Mouse (Mus musculus): Measurements from ENCODE around the gene Tmpo. TPM values are rescaled to one million over a fixed set of nuclear protein-coding genes. Genes with fewer than 3 reads are reported as not detected.
A peak's percentile ranks its signal among the peaks of the same experiment; 100 is the strongest.

The Tmpo gene
- total RNA-seq (2021): 10 to 100 TPM; 39.8 to 40.1 TPM
- 13.9 and 26.2 TPM in 2 replicates for polyA plus RNA-seq (2012; rRNA removed)
- long read RNA-seq, transcript Tmpo-205 (6 exons, 1,842 nt): minor isoform, 7 of 40 reads
- long read RNA-seq, transcript Tmpo-204 (7 exons, 1,953 nt): major isoform, 13 of 40 reads
- long read RNA-seq, transcript Tmpo-201 (4 exons, 3,772 nt): minor isoform, 11 of 40 reads
- long read RNA-seq, partial matches to known transcripts: 1 of 40 reads
- long read RNA-seq, other reads (novel, unspliced or antisense): 2 of 40 reads

DNA sequence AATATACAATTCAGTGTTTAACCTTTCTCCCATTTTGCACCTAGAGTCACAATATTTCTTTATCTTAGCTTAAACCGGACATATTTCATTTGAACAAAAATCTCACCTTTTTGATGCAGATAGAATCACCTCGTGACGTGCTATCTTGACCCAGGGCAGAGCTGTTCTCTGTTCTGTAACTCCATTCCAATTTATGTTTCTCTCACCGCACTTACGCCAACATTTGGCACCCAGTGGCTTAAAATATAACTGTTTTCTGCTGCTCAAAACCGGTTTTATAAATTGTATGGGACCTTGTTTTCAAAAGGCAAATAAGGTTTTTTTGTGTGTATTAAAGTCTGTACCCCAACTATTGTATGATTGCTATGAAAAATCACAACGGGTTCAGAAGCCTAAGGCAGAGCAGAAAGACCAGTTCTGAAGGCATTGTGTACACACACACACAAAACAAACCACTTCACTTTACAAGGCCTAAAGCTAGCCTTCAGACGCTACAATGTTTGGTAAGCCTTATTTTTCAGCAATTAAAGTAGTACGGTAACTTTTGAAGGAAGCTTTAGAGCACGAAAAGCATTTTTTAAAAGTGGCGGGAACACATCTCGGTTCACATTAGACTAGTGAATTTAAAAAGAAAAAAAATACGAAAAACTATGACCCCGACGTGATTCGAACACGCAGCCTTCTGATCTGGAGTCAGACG lies at the start of gene Tmpo:
Gene Tmpo, minus strand, starts transcription at position 555 of the 700 bp plus-strand sequence.
- DNase-seq: no peak
- H3K9ac ChIP-seq (ENCODE audit: low read depth, low read length): peak within 1 kb of the TSS; percentile 88
- peak within 1 kb of the TSS; percentile 62 for H3K4me3 ChIP-seq
- no peaks in the 10 kb centered on the region for H3K36me3 ChIP-seq (ENCODE audit: control insufficient read depth, insufficient read depth, low read length)
- H3K79me2 ChIP-seq (replicated peaks; ENCODE audit: control insufficient read depth, insufficient read depth, low read length): no peaks in the 10 kb centered on the region
- 13% methylated on average over 18 of the region's 18 CpGs for WGBS
- TF ChIP-seq EP300 (IDR thresholded peaks at IDR 0.05; ENCODE audit: insufficient read depth, low read depth, low read length) (no peak), POLR2A (IDR thresholded peaks at IDR 0.05; ENCODE audit: insufficient read depth, low read depth, low read length) (no peak), CTCF (IDR thresholded peaks at IDR 0.05) (no peak)
- peaks cover 5% of the 10 kb centered on the region; the same call in 1 of the 2 replicates for H3K4me1 ChIP-seq (ENCODE audit: control insufficient read depth, insufficient read depth, low read length)
- peak within 1 kb of the TSS; percentile 98 for H3K27ac ChIP-seq
- intact Hi-C loops (cut with DNase I): loop anchor here (1.0 to 10.0 kb wide), 3 partner anchors 10 to 1834 kb away; no protein-coding TSS in a partner anchor
- no peaks in the 10 kb centered on the region for H3K27me3 ChIP-seq (ENCODE audit: control insufficient read depth, insufficient read depth, low read length)

DNA sequence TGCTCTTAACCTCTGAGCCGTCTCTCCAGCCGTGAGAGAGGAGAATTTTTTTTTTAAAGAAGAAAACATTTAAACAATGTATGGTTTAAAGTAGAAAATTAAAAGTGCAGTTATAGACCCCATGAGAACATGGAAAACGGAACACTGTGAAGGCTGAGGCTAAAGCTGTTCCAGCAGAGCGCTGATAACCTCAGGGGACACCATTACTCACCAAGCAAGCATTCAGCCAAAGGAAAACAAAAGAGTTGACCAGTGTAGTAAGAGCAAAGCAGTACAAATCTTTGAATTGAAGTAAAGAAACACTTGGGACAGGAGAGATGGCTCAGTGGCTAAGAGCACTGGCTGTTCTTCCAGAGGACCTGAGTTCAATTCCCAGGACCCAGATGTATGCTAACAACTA lies 49.3 kb upstream of the Tmpo start:
- no peak for TF ChIP-seq CTCF (IDR thresholded peaks at IDR 0.05)
- no peak for TF ChIP-seq EP300 (IDR thresholded peaks at IDR 0.05; ENCODE audit: insufficient read depth, low read depth, low read length)
- TF ChIP-seq POLR2A (IDR thresholded peaks at IDR 0.05; ENCODE audit: insufficient read depth, low read depth, low read length): no peak
- Histone ChIP-seq H3K27ac (peak overlapping the region; percentile 2; the same call in 1 of the 2 replicates), H3K9ac (ENCODE audit: low read depth, low read length) (no peak overlapping the region), H3K27me3 (ENCODE audit: control insufficient read depth, insufficient read depth, low read length) (no peaks in the 10 kb centered on the region), H3K4me1 (ENCODE audit: control insufficient read depth, insufficient read depth, low read length) (peaks cover 2% of the 10 kb centered on the region; the same call in 1 of the 2 replicates), H3K36me3 (ENCODE audit: control insufficient read depth, insufficient read depth, low read length) (no peaks in the 10 kb centered on the region), H3K79me2 (replicated peaks; ENCODE audit: control insufficient read depth, insufficient read depth, low read length) (no peaks in the 10 kb centered on the region), H3K4me3 (no peak overlapping the region)
- intact Hi-C loops (cut with DNase I): no loop called here
- DNase-seq: peak in 1 of 2 experiments; percentile 46
- 24% methylated on average over 4 of the region's 4 CpGs for WGBS

DNA sequence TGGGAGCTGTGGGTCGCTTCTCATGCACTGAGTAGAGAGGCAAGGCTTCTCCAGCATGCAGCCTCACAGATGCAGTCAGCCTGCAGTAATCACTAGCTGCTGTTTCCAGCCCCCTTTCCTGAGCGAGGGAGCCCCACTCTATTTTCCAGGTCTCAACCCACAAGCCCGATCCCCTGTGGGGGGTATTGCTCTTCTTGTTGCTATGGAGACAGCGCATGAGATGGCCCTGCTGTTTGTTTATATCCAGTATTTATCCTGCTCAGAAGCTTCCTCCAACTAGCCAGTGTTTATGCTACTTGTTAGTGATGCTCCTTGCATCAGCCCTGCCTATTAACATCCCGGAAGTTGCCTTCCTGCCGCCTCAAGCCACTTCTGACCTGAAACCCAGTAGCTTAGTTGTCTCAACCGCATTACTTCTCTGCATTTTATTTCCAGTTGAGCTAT lies 48.4 kb upstream of the Tmpo start:
- Histone ChIP-seq H3K79me2 (replicated peaks; ENCODE audit: control insufficient read depth, insufficient read depth, low read length) (no peaks in the 10 kb centered on the region), H3K4me3 (no peak overlapping the region), H3K9ac (ENCODE audit: low read depth, low read length) (no peak overlapping the region), H3K27me3 (ENCODE audit: control insufficient read depth, insufficient read depth, low read length) (no peaks in the 10 kb centered on the region), H3K27ac (peak overlapping the region; percentile 2), H3K36me3 (ENCODE audit: control insufficient read depth, insufficient read depth, low read length) (no peaks in the 10 kb centered on the region), H3K4me1 (ENCODE audit: control insufficient read depth, insufficient read depth, low read length) (peaks cover 2% of the 10 kb centered on the region; the same call in 1 of the 2 replicates)
- intact Hi-C loops (cut with DNase I): no loop called here
- WGBS: 31% methylated on average over 7 of the region's 7 CpGs
- TF ChIP-seq CTCF (IDR thresholded peaks at IDR 0.05) (no peak), POLR2A (IDR thresholded peaks at IDR 0.05; ENCODE audit: insufficient read depth, low read depth, low read length) (no peak), EP300 (IDR thresholded peaks at IDR 0.05; ENCODE audit: insufficient read depth, low read depth, low read length) (no peak)
- no peak for DNase-seq

DNA sequence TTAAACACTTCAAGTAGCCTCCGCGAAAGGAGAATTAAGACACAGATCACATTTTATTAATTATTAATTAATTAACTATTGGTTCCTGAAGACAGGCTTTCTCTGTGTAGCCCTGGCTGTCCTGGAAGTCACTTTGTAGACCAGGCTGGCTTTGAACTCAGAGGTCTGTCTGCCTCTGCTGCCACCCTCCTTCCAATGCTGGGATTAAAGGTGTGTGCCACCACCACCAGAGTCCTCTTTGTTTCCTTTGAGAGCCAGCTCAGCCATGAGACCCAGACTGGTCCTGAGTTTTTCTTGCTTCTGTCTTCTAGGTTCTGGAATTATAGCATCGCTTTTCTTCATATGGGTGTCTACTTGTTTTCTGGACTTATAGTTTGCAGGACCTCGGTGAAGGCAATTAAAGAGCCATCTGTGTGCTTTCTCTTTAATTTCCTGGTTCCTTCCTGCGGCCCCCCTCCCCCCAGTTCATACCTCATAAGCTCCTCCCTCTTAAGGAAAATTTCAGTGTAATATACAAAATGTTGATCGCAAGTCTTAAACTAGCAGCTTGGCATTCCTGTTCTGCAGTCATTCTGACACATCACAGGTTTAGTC lies 47.9 kb upstream of the Tmpo start:
- H3K9ac ChIP-seq (ENCODE audit: low read depth, low read length): no peak overlapping the region
- 60% methylated on average over 6 of the region's 6 CpGs for WGBS

DNA sequence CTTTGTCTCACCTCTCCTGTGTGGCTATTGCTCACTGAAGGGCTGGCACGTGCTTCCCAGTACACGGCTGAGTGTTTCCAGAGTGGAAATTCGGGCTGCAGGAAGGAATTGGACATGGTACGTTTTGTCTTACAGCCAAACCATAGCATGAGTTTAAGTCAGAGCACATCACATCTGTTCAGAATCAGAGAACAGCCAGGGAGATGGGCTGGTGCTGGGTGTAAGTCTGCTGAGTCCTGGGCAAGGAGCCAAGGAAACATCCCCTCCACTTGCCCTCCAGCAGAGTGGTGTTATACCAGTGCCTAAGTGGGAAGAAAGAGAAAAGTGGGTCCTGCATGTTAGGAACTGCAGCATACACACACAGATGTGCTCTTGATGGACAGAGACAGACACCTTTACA lies 45.9 kb upstream of the Tmpo start:
- Histone ChIP-seq H3K36me3 (ENCODE audit: control insufficient read depth, insufficient read depth, low read length) (no peaks in the 10 kb centered on the region), H3K4me3 (no peak overlapping the region), H3K9ac (ENCODE audit: low read depth, low read length) (no peak overlapping the region), H3K4me1 (ENCODE audit: control insufficient read depth, insufficient read depth, low read length) (peaks cover 2% of the 10 kb centered on the region; the same call in 1 of the 2 replicates), H3K27me3 (ENCODE audit: control insufficient read depth, insufficient read depth, low read length) (no peaks in the 10 kb centered on the region), H3K27ac (no peak overlapping the region), H3K79me2 (replicated peaks; ENCODE audit: control insufficient read depth, insufficient read depth, low read length) (no peaks in the 10 kb centered on the region)
- TF ChIP-seq POLR2A (IDR thresholded peaks at IDR 0.05; ENCODE audit: insufficient read depth, low read depth, low read length): no peak
- TF ChIP-seq CTCF (IDR thresholded peaks at IDR 0.05): no peak
- TF ChIP-seq EP300 (IDR thresholded peaks at IDR 0.05; ENCODE audit: insufficient read depth, low read depth, low read length): no peak
- intact Hi-C loops (cut with DNase I): no loop called here
- WGBS: 37% methylated on average over 4 of the region's 4 CpGs
- no peak for DNase-seq

More for the DNA sequence above, 47.9 kb upstream of the Tmpo start:
- H3K27ac ChIP-seq: no peak overlapping the region; the same call in 1 of the 2 replicates
- no peak for TF ChIP-seq CTCF (IDR thresholded peaks at IDR 0.05)
- TF ChIP-seq EP300 (IDR thresholded peaks at IDR 0.05; ENCODE audit: insufficient read depth, low read depth, low read length): no peak
- no peak for TF ChIP-seq POLR2A (IDR thresholded peaks at IDR 0.05; ENCODE audit: insufficient read depth, low read depth, low read length)
- no peaks in the 10 kb centered on the region for H3K79me2 ChIP-seq (replicated peaks; ENCODE audit: control insufficient read depth, insufficient read depth, low read length)
- intact Hi-C loops (cut with DNase I): no loop called here
- H3K36me3 ChIP-seq (ENCODE audit: control insufficient read depth, insufficient read depth, low read length): no peaks in the 10 kb centered on the region
- DNase-seq: no peak
- peaks cover 2% of the 10 kb centered on the region; the same call in 1 of the 2 replicates for H3K4me1 ChIP-seq (ENCODE audit: control insufficient read depth, insufficient read depth, low read length)
- no peaks in the 10 kb centered on the region for H3K27me3 ChIP-seq (ENCODE audit: control insufficient read depth, insufficient read depth, low read length)
- no peak overlapping the region for H3K4me3 ChIP-seq
